Mouse (Mus musculus): Measurements from ENCODE around the gene Fsd2.

Gene Fsd2

DNA sequence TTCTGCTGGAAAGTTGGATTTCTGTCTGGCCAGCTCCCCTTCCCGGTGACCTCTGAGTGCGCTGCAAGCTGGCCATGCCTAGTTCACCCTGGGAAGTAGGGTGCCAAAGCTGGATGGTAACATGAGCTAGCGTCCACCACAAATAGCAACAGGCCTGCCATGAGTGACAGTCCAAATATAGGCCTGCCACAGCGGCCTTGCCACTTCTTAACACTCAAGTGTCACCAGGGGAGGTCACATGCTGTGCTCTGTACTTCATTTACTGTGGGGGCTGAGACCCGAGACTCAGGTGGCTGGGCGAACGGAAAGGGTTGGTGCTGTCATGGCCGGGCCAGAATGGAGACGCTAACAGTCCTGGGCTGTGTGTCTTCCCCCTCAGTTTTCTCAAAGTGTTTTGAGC is at the start of gene Fsd2:
TSS of gene Fsd2 (minus strand) at position 53 of the 400 bp plus-strand sequence.
- no peak for DNase-seq (ENCODE audit: low read depth, low spot score)

DNA sequence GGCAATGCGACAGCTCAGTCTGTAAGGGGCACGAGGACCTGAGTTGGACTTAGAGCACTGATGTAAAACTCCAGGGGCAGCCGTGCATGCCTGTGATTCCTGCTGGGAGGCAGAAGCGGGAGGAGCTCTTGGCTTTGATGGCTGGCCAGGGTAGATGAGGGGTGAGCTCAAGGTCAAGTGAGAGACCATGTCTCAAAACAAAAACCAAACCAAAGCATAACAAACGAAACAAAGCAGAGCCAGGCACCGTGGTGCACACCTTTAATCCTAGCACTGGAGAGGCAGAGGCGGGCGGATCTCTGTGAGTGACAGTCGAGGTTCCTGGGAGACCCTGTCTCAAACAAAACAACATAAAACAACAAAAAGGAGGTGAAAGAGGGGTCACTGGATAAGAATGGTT is 48.3 kb upstream of the Fsd2 start:
- DNase-seq (ENCODE audit: low read depth, low spot score): no peak

DNA sequence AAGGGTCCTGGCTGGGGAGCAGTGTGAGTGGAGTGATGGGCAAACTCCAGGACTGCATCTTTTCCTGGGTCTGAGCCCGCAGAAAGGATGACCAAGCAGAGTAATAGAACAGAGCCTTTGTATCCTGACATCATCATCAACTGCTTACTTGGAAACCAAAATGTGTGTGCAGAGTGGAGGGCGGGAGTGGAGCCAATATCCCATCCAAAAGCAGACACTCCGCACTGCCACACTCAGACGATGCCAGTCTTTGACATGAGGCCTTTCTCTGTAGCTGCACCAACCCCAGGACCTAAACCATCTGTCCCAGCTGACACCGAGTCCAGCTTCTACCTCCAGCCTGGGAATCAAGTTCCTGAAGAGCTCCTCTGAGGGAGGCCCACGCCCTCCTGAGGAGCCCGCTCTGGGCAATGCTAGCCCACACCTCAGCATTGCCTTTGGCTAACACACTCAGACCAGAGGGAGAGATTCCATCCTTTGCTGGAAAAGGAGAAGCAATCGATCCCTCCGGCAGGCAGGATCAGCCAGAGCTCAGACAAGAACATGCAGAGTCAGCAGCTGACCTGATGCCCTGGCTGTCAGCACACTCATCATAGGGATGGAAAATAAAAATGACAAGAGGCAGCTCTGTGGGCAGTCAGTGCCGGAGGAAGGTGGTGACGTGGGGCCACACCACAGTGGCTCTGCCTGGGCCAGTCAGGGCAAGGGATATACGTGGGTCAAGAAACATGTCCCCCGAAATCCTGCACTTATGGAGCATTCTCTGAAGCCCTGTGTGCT is 46.3 kb upstream of the Fsd2 start:
- no peak for DNase-seq (ENCODE audit: low read depth, low spot score)

DNA sequence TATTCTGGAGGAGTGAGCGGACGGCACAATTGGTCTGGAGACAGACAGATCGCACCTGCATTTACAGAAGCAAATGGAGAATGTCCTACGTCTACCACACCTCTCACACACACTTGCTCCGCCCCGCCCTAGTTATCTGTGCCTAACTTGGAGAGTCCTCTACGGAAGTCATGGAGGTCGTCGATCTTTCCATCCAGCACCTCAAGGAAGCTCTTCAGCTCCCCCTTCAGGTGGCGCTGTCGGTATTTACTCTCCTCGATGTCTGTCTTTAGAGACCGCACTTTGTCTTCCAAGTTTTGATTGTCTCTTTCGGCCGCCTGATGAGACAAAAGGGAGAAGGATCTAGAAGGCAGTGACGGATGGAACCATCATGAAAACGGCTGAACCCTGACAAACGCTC is 43.4 kb upstream of the Fsd2 start:
- DNase-seq (ENCODE audit: low read depth, low spot score): peak; percentile 13

GRCm38 (mm10) chr7:81606452-81606851 is 39.7 kb upstream of the Fsd2 start:
- no peak for DNase-seq (ENCODE audit: low read depth, low spot score)

GRCm38 (mm10) chr7:81605489-81605888 is 38.7 kb upstream of the Fsd2 start:
- DNase-seq (ENCODE audit: low read depth, low spot score): no peak

DNA sequence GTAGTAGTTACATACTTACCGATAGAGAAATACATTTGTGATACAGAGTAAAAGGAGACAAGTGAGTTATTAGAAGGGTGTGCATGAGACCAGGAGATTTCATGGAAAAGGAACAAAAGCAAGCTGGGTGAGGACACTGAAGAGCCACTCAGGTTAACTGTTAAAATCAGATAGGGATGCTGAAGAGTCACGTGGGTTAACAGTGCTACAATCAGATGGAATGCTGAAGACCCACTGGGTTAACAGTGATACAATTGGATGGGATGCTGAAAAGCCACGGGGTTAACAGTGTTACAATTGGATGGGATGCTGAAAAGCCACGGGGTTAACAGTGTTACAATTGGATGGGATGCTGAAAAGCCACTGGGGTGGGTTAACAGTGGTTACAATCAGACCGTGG is 38.2 kb upstream of the Fsd2 start:
- no peak for DNase-seq (ENCODE audit: low read depth, low spot score)

- DNase-seq (ENCODE audit: low read depth, low spot score): no peak
These were observed 32.9 kb upstream of the Fsd2 start for GRCm38 (mm10) chr7:81599379-81600280.

GRCm38 (mm10) chr7:81597660-81598059 is 30.9 kb upstream of the Fsd2 start:
- DNase-seq (ENCODE audit: low read depth, low spot score): no peak

GRCm38 (mm10) chr7:81596086-81596485 is 29.3 kb upstream of the Fsd2 start:
- no peak for DNase-seq (ENCODE audit: low read depth, low spot score)

DNA sequence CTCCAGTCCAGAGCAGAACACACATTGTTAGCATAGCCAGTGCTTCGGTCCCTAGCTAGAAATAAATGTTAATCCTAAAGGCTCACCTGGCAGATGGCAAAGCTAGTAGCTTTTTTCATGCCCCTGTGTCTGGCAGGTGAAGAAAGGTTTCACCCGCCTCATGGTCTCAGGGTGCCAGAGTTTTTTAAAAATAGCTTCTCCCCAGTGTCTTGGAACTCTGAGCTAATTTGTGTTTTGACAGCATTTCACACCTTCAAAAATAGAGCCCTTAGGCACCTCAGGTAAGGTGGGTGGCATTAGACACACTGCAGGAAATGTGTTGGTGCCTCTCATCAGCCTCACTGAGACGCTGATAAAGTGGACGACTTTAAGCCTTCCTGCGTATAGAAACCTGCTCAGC is 28.3 kb upstream of the Fsd2 start:
- DNase-seq (ENCODE audit: low read depth, low spot score): no peak

DNA sequence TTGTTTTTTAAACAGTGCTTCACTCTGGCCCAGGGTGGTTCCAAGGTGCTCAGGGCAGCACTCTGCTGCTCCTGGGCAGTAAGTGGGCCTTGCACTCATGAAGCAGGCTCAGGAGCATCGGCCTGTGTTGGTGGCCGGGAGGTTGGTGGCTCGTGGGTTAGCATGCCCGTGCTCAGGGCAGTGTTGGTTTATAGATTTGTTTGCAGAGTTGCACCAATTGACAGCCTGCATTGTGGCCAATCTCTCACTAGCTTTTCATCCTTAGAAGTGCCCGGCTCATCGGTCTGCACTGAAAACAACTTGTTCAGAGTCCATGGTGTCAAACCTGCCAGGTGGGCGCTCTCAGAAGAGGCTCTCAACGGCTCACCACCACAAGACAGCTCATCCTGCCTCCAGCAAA is 26.6 kb upstream of the Fsd2 start:
- DNase-seq (ENCODE audit: low read depth, low spot score): no peak

GRCm38 (mm10) chr7:81592686-81593085 is 25.9 kb upstream of the Fsd2 start:
- no peak for DNase-seq (ENCODE audit: low read depth, low spot score)

DNA sequence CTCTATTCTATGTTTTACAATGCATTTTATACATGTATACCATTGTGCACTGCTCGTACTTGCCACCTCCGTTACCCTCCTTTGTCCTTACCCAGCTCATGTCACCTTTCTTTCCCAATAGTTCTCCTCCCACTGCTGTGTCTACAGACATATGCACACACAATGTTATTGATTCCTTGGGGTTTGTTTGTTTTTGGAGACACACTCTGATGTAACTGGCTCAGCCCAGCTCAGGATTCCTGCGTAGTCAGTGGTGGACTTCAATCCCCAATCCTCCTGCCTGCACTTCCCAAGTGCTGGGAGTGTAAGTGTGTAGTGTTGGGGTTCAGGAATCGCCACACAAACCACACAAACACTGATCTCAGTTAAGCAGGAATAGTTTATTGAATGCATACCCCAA is 20.5 kb upstream of the Fsd2 start:
- DNase-seq (ENCODE audit: low read depth, low spot score): no peak

GRCm38 (mm10) chr7:81585326-81585725 is 18.6 kb upstream of the Fsd2 start:
- DNase-seq (ENCODE audit: low read depth, low spot score): no peak

GRCm38 (mm10) chr7:81583512-81583911 is 16.8 kb upstream of the Fsd2 start:
- DNase-seq (ENCODE audit: low read depth, low spot score): no peak

- no peak for DNase-seq (ENCODE audit: low read depth, low spot score)
These were observed 12.6 kb upstream of the Fsd2 start for GRCm38 (mm10) chr7:81579312-81579711.

DNA sequence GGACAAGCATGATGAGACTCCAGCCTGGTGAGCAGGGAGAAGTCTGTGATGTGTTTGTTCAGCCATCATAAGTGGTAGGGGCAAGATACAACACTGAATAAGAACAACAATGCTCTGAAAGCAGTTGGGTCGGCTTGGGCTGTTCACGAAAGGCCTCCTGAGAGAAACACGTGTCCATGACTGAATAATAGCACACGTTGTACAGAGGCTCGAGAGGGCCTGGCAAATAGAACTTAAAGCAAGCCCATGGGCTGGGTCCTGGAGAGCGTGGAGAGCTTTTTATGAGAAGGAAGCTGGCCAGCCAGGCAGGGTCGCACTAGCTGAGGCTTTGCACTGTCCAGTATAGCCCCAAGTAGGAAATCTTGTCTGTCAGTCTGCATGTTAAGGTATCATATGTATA is 11.7 kb upstream of the Fsd2 start:
- DNase-seq (ENCODE audit: low read depth, low spot score): no peak

GRCm38 (mm10) chr7:81577872-81578271 is 11.1 kb upstream of the Fsd2 start:
- DNase-seq (ENCODE audit: low read depth, low spot score): no peak

- no peak for DNase-seq (ENCODE audit: low read depth, low spot score)
These were observed 8.9 kb upstream of the Fsd2 start for GRCm38 (mm10) chr7:81575606-81576005.

GRCm38 (mm10) chr7:81573821-81574220 is 7.1 kb upstream of the Fsd2 start:
- DNase-seq (ENCODE audit: low read depth, low spot score): no peak

GRCm38 (mm10) chr7:81573397-81573796 is 6.7 kb upstream of the Fsd2 start:
- DNase-seq (ENCODE audit: low read depth, low spot score): no peak

Measured in embryo, embryonic 11.5 days (tissue).